Mouse (Mus musculus) megakaryocyte, embryonic 14.5 days (primary cell): ENCODE measurements around the gene Hacd1.

Experiments used
- FLI1 ChIP-seq: IDR thresholded peaks from 2 replicates; pipeline ENCODE4 v1.6.1; 2012; ENCODE audit warnings: low read length, inconsistent platforms, mixed read lengths
- GATA1 ChIP-seq: IDR thresholded peaks from 3 replicates; pipeline ENCODE4 v1.6.1; 2012; ENCODE audit warnings: mixed read lengths, low read length, inconsistent platforms, borderline replicate concordance

- TF ChIP-seq GATA1: no peak
- no peak for TF ChIP-seq FLI1
Measured at GRCm38 (mm10) chr2:14043011-14043410, 12.9 kb downstream of the Hacd1 start.
